Mouse (Mus musculus): ENCODE results near the gene Rae1. TPM values are rescaled to one million over a fixed set of nuclear protein-coding genes. Genes with fewer than 3 reads are reported as not detected.
A peak's percentile ranks its signal among the peaks of the same experiment; 100 is the strongest.

Gene Rae1
- 10 to 100 TPM; 54.5 to 63.6 TPM for polyA plus RNA-seq (2017; shearing (Covaris generic))

DNA sequence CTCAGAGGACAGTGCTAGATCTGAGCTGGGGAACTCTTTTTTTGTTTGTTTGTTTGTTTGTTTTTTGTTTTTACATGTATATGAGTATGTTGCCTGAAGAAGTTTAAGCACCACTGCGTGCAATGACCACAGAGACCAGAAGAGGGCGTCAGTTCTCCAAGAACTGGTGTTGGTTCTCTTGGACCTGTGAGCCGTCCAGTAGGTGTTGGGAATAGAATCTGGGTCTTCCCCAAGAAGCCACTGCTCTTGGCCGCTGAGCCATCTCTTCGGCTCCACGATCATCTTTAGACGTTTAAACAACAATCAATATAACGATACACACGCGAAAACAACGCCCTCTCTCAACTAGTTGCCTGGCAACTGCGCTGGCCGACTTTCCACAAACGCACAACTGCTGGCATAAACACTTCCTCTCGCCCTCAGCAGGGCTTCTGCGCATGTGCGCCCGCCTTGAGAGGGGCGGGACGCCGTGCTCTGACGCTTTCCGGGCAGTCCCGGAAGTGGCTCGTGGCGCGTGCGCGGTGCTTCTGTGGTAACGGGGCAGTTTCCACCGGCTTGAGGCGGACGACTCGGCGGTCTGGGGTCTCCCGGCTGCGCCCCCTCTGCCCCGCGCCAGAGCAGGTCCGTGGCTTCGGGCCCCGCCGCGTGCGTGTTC, at the start of gene Rae1:
Rae1 (plus strand) TSS at position 488 of the 655 bp plus-strand sequence.
- peak; percentile 97 for ATAC-seq

DNA sequence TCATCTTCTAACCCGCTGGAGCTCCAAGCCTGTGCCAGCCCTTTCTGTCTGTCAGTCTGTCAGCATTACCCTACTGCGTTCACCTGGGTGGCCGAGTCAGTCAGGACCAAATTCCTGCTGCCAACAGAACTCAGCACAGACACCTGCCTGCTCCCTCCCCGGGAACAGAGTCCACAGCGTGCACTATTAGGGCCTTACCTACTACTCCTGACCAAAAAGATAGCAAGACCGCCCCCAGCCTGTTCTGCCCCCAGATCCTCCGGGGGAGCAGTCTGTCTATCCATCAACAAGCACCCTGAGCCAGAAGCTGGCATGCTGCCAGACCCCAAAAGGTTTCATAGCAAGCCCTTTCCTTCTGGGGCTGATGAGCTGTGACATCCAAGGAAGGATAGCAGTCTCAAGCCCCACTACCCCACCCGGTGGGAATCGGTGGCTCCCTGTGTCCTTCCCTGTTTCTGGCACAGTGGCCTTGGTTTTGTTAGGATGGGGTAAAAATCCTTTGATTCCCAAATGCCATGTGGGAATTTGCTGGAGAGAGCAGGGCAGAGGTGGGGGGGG, 49.7 kb upstream of the Rae1 start:
- ATAC-seq: no peak

DNA sequence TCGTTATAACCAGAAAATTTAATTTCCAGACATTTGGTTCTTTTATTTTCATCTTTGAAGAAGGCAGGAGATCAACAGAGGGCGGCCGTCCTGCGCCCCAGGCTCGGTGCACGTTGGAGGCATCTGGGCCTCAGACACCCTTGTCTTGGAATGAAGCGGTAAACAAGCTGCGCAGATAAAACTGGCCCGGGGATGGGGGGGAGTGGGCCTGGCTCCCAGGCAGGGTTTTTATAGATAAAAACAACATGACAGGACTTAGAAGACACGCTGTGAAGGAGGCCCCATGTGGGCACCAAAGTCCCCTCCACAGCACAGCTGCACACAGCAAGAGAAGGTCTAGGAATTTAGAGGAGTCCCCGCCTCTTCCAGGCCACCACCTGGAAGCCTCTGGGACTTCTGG, 49.2 kb upstream of the Rae1 start:
- no peak for ATAC-seq

DNA sequence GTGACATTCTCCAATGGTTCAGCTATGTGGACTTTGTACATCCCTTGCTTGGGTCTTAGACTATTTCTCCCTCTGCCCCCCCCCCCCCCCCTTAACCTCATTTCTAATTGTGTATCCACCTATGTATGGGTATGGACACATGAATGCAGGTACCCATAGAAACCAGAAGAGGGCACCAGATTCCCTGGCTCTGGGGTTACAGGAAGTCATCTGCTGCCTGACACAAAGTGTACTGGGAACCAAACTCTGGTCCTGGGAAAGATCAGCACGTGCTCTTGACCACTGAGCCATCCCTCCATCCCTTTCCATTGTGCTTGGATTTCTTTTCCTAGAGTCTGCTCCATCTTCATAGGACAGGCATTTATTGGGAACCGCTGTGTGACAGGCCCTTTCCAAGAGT, 47.9 kb upstream of the Rae1 start:
- no peak for ATAC-seq

DNA sequence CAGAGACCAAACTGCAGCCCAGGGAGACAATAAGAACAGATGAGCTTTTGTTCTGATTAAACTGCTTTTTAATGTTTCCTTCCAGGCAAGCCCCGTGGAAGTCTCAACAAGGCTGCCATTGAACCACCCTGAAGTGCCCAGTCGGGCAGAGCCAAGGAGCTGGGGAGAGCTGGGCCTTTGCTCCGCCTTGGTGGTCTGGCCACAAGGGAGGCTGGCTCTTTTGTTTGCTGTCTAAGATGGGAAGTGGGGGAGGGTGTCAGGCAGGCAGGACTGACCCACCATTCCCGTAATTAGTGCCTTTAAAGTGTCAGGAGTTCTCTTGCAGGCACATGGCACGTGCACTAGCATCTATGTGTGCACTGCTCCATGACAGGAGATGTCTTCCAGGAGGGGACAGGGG, 41.3 kb upstream of the Rae1 start:
- ATAC-seq: no peak

DNA sequence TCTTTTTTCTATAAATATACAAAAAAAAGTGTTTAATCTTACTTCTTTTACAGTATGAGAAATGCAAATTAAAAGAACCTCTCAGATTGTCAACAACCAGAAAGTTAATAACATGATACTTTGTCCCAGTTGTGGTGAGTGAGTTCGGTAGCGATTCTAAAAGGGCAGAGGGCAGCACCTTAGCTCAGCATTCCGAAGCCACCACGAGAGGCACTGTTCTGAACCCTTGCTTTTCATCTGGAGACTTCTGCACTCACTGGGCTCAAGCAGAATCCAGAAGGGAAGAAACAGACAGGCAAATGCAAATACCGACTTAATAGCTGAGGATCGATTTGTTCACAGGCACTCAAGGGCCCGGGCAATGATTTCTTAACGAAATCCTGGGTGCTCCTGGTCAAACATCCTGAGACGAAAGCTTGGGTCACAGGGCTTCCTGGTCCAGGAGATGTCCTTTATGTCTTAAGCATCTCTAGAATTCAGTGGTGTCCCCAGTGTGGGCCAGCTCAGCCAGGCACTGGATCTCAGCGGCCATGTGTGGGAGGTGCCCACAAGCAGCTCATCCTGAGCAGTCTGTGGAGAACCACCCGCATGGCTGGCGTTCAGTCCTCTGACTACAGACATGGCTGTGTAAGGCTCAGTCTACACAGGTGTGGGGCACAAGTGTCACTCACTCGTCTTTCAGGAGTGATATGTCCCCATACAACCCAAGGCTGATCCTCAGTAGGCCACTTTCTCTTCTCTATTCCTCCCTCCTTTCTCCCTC, 40.7 kb upstream of the Rae1 start:
- no peak for ATAC-seq

DNA sequence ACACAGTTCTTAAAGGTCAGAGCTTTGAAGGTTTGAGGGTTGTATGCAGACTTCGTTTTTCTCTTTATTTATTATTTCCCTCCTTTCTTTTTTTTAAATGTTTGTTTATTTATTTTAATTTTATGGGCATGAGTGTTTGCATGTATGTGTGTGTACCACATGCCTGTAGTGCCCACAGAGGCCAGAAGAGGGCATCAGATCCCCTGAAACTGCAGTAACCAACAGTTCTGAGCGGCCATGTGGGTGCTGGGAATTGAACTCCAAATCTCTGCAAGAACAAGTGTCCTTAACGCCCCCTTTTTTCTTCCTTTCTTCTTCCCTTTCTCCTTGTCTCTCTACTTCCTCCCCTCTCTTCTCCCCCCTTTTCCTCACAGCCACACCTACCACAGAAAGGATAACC, 39.6 kb upstream of the Rae1 start:
- no peak for ATAC-seq

DNA sequence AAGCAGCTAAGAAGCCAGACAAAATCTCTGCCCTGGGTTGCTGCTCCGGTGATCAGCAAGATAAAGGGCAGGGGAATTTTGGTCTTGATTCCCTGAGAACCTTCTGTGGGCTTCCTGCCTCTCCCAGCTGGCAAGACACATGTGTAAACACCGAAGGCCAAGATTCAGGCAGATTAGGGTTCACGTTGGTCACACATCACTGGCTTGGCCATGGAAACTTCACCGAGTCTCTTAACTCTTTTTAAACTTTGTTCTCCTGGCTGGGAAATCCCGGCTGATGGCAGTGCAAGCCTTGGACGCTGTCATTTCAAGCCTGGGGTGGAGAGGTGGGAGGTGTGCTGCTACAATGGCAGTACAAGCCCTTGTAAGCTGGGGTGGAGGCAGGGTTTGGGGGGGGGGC, 38.7 kb upstream of the Rae1 start:
- no peak for ATAC-seq

DNA sequence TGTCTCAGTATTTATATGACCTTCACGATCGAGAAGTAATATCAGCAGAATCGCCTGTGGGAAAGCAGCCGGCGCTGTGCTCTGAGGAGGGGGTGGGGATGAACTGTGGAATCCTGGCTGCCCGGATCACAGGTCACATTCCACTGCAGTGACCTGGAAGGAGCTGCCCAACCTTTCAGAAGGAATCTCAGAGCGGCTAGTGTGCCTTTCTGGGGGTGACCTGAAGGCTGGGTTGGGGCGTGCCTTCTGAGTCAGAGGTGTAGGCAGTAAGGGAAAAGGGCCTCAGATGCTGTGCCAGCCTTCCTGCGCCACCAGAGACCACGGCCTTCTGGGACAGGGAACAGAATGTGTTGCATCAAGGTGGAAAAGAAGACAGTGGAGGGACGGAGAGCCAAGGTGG, 34.7 kb upstream of the Rae1 start:
- ATAC-seq: no peak

DNA sequence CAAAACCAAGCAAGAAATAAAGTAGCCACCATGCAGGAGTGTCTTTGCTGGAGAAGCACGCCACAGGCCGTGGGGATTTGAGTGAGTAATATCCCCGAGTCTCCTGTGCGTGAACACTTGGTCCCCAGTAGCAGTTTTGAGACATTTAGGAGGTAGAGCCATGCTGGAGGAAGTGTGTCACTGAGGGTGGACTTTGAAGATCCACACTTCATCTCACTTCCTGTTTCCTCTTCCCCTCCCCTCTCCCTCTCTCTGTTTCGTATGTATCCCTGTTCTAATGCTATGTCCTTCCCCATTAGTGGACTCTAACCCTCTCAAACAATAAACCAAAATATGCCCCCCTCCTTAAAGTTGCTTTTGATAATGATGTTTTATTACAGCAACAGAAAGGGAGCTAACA, 33.4 kb upstream of the Rae1 start:
- ATAC-seq: peak; percentile 95

DNA sequence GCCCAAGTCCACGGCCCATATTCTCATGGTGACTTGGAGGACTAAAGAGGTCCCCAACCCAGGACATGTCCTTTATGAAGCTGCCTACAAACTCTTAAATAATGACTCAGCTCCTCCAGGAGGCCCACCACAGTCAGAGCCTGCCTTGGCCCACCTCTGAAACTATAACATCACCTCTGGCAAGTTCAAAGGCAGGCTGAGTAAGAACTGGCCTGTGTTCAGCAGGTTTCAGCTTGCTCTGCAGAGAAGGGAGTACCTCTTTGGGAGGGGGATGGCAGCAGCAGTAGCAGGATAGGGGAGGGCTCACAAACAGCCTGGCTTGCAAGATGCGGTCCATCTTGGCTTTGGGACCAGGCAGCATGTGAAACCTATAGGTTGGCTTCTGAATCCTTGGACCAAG, 28.1 kb upstream of the Rae1 start:
- no peak for ATAC-seq

DNA sequence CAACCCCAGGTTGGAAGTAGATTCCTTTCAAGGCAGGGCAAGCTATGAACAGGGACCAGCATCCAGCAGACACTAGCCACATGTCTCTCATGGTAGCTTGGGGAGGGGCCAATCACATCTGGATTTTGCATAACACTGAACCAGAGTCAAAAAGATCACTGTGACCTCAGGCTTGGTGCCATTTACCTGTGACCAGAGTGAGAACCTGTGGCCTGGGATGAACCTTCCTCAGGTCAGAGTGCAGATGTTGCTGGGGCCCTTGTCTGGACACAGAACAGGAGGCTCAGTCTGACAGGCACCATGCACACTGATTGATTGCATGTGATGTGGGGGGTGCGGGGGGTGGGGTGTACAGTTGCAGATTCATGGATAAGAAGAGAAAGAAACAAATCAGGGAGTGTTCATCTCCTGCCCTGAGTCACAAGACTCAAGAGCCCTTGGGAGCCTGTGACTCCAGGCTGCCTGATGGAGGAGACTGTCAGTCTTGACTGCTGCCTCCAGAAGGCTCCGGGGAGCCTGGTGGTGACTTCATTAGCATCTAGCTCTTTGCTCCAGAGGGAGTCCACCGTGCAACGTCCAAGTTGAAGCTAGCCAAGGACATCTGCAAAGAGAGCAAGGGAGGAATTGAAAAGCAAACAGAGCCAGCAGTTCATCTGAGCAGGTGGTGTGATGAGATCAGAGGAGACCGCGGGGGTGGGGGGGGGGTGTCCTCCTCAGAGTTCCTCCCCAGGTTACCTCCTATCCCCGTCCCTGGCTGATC, 25.9 kb upstream of the Rae1 start:
- ATAC-seq: no peak

DNA sequence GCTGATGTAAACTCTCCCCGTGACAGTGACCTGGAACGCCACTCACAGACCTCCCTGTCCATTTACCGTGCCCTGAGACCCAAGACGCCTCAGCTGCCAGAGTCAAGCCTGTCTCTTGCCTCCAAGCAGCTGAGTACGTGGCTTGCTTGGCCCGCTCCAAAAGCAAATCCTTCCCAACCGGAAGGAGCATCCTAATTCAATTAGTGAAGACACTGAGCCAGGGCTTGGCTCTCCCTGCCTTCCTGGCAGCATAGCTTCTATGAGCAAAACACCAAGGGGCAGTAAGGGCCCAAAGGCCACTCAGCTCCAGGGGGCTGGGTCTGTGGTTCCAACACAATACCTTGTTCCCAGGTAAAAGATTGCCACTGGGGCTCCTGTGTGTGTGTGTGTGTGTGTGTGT, 25.2 kb upstream of the Rae1 start:
- ATAC-seq: no peak

DNA sequence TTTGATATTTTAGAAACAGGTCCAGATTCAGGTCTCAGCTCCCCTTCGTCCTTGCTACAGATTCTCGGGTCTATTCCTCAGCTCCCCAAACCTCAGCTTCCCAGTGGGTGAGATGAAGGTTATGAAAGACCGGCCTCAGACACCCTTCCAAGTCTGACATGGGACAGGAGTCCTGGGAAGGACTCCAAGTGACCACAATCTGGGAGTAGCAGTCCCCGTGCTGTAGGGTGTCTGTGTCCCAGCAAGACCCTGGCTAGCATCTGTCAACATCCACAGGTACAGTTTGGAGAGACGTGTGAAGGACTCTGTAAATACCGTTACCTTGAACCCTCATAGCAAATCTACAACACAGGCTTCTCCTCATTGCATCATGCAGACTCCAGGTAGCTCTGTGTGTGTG, 24.8 kb upstream of the Rae1 start:
- ATAC-seq: no peak

DNA sequence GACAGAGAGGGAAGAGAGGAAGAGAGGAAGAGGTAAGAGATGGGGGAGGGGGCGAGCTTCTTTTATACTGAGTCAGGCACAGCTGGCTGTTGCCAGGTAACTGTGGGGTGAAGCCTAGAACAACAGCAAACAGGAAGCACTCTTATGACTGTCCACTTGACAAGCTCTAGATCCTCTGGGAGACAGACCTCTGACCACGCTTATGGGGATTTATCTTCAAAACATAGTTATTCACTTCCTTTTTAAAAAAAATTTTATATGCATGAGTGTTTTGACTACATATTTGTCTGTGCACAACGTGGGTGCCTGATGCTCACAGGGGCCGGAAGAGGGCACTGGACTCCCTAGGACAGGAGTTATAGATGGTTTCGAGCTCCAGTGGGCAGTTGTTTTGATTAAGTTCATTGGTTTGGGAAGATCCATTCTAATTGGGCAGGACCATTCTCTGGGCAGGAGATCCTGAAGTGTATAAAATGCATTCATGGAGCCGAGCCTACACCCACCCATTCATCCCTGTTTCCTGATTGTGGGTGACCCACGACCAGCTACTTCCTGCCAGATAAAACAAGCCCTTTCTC, 23.2 kb upstream of the Rae1 start:
- ATAC-seq: peak; percentile 33

DNA sequence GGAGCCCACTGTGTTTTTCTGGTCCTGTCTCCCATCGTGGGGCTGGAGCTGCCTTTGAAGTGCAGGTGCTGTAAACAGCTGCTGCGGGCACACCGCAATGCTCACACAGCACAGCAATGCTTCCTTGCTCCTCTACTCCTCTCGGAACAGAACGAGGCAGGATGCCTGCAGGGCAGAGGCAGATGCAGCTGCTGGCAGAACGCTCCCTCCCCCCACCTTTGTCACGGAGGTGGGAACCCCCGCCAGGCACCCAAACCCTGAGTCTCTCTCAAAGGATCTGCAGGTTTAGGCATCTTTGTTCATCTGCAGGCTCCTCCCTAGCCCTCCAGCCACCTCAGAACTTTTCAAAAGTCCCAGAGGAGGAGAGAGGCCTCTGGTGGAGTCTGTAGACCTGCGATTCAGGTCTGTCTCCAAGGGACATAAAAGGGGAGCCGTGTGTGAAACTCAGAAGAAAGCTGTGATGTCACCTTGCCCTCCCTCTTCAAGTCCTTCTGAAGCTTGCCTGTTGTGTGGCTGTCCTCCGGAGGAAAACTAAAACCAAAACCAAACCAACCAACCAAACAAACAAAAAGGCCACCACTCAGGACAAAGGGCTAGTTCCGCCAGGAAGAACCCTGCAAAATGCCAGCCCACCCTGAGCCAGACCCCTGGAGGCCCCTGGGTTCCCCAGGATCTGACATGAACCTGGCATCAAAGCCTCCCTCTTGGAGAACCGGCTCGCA, 22.3 kb upstream of the Rae1 start, which contains the start of gene Spo11:
Spo11 (plus strand) TSS at position 292 of the 722 bp plus-strand sequence.
- ATAC-seq: peak; percentile 74

DNA sequence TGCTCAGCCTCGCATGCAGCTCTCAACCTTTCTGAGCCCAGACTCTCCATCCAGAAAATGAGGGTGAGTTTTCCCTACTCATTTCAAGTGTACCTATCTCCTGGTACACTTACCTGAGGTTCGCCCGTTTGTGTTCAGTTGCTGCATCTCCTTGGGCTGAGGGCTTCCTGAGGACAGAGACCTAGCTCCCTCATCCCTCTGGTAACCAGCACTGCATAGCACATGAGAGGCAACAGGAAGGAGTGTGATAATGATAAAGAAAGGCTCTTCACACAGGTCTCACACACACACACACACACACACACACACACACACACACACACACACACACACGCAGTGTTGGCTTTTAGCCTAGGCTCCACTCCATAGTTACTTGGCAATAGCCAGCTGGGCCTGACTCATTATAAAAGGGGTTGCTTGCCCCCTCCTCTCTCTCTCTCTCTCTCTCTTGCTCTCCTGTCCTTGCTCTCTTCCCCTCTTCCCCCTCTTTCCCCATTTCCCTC, 21.7 kb upstream of the Rae1 start:
- ATAC-seq: peak; percentile 25

DNA sequence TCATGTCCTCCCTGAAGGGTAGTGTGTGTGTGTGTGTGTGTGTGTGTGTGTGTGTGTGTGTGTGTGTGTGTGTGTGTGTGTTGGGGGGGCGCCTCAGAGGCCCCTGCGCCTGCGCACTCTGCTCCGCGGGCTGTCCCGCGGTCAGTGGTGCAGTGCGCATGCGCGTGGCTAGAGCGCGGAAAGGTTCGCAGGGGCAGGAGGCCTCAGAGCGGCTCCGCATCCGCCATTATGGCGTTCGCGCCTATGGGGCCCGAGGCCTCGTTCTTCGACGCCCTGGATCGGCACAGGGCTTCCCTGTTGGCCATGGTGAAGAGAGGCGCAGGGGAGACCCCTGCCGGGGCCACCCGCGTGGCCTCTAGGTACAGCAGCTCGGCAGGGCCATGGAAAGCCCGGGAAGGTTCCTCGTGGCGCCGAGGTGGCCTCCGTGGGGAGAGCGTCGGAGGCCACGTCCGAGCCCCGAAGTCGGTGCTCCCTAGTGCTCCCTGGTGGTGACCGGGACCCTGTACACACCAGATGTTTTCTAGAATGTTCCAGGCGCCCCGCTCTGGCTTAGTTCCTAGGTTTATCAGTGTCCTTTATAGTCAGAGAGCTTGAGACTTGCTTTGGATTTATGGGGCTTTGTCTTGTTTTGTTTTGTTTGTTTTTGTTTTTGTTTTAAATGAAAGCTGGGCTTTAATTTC, 20.1 kb upstream of the Rae1 start:
- no peak for ATAC-seq

DNA sequence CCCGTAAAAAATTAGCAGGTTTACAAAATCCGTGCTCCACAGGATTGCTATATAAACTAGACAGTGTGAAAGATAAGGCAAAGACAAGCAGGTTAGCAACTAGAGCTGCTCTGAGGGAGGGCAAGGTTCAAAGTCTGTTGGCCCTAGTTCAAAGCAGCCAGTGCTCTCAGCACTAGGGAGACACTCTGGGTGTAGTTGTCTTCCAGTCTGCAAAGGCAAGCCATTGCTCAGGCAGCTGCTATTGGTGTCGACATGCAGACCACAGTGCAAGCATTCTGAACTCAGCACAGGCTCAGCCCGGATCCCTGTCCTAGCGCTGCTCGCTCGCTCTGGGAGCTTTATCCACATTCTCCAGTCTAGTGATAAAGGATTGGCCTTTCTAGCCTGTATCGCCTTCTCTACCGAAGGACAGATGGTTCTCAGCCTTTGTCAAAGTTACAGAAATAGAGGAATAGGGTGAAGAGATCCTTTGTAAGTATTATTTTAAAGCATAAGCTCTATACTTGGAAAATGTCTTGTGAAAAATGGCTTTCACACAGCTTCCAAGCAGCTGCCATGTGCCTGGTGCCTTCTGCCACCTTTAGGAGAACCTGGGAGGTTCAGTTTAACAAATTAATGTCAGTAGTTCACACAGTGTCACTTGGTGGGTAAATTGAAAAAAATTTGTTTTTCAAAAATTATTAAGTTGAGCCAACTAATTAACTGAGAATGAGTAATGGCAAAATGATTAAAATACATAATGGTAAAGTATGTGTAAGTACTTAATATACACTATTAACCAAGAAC, 16.9 kb upstream of the Rae1 start:
- ATAC-seq: no peak

DNA sequence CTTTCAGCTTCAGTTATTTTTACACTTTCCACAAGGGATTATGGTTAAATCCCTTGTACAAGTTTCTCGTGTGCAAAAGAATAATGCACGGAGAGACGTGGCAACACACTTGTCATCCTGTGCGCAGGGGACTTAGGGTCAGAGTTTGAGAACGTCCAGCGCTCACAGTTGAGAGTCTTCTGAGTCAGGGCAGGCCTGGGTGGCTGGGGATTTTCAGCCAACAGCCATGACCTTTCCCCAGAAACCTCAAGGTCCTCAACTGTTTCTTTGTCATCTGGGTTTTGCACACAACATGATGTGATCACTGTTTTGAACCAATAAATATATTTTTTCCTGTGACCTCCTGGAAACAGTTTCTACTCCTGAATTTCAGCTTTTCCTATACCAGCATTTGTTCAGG, 9.8 kb upstream of the Rae1 start:
- no peak for ATAC-seq

DNA sequence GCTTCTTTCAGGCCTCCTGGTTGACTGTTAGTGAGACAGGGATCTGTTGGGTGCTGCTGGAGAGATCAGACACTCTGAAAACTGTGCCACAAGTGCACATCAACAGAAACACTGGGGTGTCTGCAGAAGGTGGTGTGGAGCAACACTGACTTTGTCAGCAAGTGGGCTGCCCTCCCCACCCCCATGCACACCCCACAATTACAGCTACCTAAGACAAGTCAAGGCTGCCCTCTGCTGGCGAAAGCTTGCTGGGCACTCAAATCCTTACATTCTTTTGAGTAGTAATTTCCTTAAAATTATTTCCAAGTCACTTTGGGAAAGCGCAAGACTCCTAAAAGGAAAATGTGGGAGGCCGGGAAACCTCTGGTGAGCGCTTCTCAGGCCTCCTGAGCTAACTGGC, 3.7 kb upstream of the Rae1 start:
- ATAC-seq: no peak
